Mouse (Mus musculus) intestine, embryonic 15.5 days (tissue): ENCODE measurements around the gene Hccs. TPM values are rescaled to one million over a fixed set of nuclear protein-coding genes. Genes with fewer than 3 reads are reported as not detected.
"Not testable (repeated sequence)": the region's sequence is repeated elsewhere in the genome, so short reads cannot be mapped to it uniquely, and the experiment has no call there.

Experiments used
- ATAC-seq: fragments of 200-750 bp; cut with Nextera tagmentation; 2 replicates; pipeline ENCODE4 v1.8.0; 2017; ENCODE audit warnings: moderate TSS enrichment, moderate library complexity
- H3K27ac ChIP-seq: fragments of 300-500 bp; sonication (generic); 2 replicates; pipeline ENCODE4 v1.5.1; 2015; ENCODE audit warnings: mild to moderate bottlenecking, inconsistent platforms
- H3K27me3 ChIP-seq: fragments of 300-500 bp; sonication (generic); replicated peaks from 2 replicates; pipeline ENCODE4 v1.6.1; 2015; ENCODE audit warnings: inconsistent platforms
- H3K36me3 ChIP-seq: fragments of 300-500 bp; sonication (generic); 2 replicates; pipeline ENCODE4 v1.6.1; 2015; ENCODE audit warnings: inconsistent platforms
- H3K4me1 ChIP-seq: fragments of 300-500 bp; sonication (generic); replicated peaks from 2 replicates; pipeline ENCODE4 v1.6.1; 2015; ENCODE audit warnings: inconsistent platforms
- H3K4me2 ChIP-seq: fragments of 300-500 bp; sonication (generic); replicated peaks from 2 replicates; pipeline ENCODE4 v1.6.1; 2015; ENCODE audit warnings: mild to moderate bottlenecking, inconsistent platforms
- H3K4me3 ChIP-seq: fragments of 300-500 bp; sonication (generic); replicated peaks from 2 replicates; pipeline ENCODE4 v1.5.1; 2015; ENCODE audit warnings: inconsistent platforms
- H3K9ac ChIP-seq: fragments of 300-500 bp; sonication (generic); 2 replicates; pipeline ENCODE4 v1.6.1; 2015; ENCODE audit warnings: inconsistent platforms
- H3K9me3 ChIP-seq: fragments of 300-500 bp; sonication (generic); 2 replicates; pipeline ENCODE4 v1.6.1; 2016; ENCODE audit warnings: inconsistent platforms
- WGBS: fragments of 180-500 bp; shearing (Covaris S2); methylation state at CpG from one replicate; pipeline ENCODE4 v1.1.7; 2015; 5-methylcytosine and 5-hydroxymethylcytosine counted together
- polyA plus RNA-seq: library from polyadenylated mRNA; unstranded; fragments of >200 nt; fragmentation: Nextera tagmentation; extraction: Ambion mirVana; gene quantifications from 2 replicates; pipeline ENCODE4 v1.2.1, GENCODE M21; 2015

Hccs gene
- 31.2 and 35.1 TPM in 2 replicates for polyA plus RNA-seq

DNA sequence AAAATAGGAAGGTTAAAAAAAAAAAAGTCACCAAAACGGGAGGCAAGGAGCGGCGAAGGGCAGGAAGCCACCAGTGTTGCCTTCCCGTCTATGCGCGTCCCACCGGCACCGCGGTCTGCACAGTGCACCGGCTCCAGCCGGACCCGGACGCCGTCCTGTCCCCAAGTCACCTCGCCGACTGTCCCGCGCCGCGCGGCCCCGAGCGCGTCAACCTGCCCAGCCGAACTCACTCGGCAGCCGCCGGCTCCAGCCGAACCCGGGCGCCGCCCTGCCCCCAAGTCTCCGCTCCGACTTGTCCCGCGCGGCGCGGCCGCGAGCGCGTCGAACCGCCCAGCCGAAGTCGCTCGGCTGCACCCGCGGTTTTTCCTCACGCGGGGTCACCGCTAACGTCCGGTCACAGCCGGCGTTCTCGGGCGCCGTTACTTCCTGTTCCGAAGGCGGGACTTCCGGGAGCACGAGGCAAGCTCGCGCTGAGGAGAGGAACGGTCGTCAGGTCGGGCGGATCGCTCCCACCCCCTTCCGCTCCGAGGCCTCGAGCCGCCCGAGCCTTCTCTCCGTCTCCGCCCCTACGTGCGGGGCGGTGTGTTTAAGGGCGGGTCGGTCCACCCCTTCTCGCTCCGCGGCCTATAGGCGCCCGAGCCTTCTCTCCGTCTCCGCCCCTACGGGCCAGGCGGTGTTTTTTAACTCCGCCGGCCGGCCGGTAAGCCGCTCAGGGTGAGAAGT lies at the start of gene Hccs:
Hccs (minus strand) TSS at position 428 of the 723 bp plus-strand sequence.
- H3K9ac ChIP-seq: peak within 1 kb of the TSS; percentile 60
- peak within 1 kb of the TSS; percentile 83 for H3K27ac ChIP-seq
- ATAC-seq: peak; percentile 100
- 19% methylated on average over 97 of the region's 97 CpGs for WGBS
- peak within 1 kb of the TSS; percentile 56 for H3K4me2 ChIP-seq
- H3K9me3 ChIP-seq: no peaks in the 10 kb centered on the region
- H3K36me3 ChIP-seq: no peaks in the 10 kb centered on the region
- peak within 1 kb of the TSS; percentile 56 for H3K4me3 ChIP-seq
- no peaks in the 10 kb centered on the region for H3K4me1 ChIP-seq
- H3K27me3 ChIP-seq: no peaks in the 10 kb centered on the region

DNA sequence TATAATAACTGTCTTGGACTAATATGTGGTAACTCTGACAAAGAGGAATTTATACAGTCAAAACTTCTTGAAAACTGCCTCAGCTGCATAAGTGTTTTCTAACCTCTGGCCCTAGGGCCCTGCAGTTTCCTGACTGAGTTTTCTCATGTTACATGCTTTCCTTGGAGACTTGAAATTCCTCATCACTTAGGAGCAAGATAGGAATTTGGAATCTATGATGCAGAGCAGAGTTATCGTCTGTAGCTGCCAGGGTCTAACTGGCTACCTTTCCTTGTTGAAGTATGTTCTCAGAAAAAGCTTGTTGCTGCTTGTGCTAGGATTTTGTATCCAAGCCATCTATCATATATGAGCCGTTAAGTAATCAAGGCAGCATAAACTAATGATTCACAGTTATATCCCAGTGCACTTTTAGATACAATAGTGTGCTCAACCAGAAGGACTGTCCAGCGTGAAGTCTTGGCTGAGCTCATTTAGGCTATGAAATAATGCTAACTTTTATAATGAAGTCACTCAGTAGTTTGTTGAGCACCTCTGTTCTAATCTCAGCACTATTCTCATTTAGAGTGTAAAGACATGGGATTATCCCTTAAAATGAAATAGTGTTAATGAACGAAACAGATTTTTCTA lies 37.1 kb upstream of the Hccs start:
- WGBS: 65% methylated on average over 4 of the region's 4 CpGs
- Histone ChIP-seq H3K9me3 (no peaks in the 10 kb centered on the region), H3K4me2 (no peak overlapping the region), H3K4me3 (no peak overlapping the region), H3K36me3 (no peaks in the 10 kb centered on the region), H3K27me3 (no peaks in the 10 kb centered on the region), H3K9ac (no peak overlapping the region), H3K4me1 (no peaks in the 10 kb centered on the region), H3K27ac (no peak overlapping the region)
- no peak for ATAC-seq

DNA sequence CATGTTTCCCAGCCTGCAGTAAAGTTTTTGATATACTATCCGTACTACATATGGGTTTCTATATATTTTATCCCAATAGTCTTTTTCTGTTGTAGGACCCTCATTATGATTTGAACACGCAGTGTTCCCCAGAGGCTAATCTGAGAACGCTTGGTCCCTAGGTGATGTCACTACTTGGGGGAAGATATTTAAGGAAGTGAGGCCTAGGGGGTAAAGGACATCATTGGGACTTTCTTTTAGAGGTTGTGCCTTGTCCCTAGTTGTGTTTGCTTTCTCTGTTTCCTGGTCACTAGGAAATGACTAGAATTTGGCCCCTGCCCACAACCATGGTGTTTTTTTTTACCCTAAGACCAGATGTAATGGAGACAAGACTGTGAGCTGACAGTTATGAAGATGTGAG lies 18.0 kb upstream of the Hccs start:
- 78% methylated on average over 3 of the region's 3 CpGs for WGBS
- H3K27ac ChIP-seq: no peak overlapping the region
- H3K36me3 ChIP-seq: no peaks in the 10 kb centered on the region
- no peak for ATAC-seq
- no peaks in the 10 kb centered on the region for H3K27me3 ChIP-seq
- no peak overlapping the region for H3K4me2 ChIP-seq
- no peaks in the 10 kb centered on the region for H3K9me3 ChIP-seq
- no peak overlapping the region for H3K4me3 ChIP-seq
- H3K9ac ChIP-seq: no peak overlapping the region
- no peaks in the 10 kb centered on the region for H3K4me1 ChIP-seq

DNA sequence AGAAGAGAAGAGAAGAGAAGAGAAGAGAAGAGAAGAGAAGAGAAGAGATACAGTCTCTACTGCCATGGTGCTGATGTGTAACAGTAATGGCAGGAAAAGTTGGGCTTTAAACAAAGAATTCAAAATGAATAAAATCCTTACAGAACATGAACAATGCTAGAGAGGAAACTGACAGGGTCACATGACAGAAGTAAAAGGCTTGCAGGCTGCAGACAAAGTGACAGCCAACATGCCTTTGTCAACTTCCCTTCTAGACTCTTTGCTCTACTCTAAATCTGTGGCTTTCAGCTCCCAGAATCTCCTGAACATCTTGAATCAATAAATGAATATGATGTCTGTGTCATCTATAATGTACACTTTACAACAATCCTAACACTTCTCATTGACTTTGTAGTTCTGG lies 17.4 kb upstream of the Hccs start:
- no peak overlapping the region for H3K4me2 ChIP-seq
- H3K9ac ChIP-seq: no peak overlapping the region
- H3K27ac ChIP-seq: no peak overlapping the region
- H3K36me3 ChIP-seq: no peaks in the 10 kb centered on the region
- no peak overlapping the region for H3K4me3 ChIP-seq
- H3K27me3 ChIP-seq: no peaks in the 10 kb centered on the region
- no peak for ATAC-seq
- no peaks in the 10 kb centered on the region for H3K4me1 ChIP-seq
- H3K9me3 ChIP-seq: no peaks in the 10 kb centered on the region

DNA sequence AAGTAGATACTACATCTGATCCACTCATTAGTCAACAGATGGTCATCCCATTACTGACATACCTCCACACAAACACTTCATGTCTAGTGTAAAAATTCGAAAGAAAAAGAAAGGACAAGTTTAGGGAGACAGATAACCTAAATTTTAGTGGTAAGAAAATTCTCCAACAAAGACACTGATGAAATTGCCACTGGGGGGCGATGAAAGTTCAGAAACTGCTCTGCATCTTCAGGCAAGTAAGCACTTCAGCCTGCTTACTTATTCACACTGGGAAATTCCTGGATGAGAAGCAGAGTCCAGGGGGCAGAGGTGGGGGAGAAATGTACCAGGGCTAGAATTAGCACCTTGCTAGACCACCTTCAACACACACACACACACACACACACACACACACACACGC lies 12.1 kb upstream of the Hccs start:
- Histone ChIP-seq H3K27ac (no peak overlapping the region), H3K4me1 (no peaks in the 10 kb centered on the region), H3K4me3 (no peak overlapping the region), H3K27me3 (no peaks in the 10 kb centered on the region), H3K9ac (no peak overlapping the region), H3K9me3 (no peaks in the 10 kb centered on the region), H3K4me2 (no peak overlapping the region), H3K36me3 (no peaks in the 10 kb centered on the region)
- 0 out of 2 replicates have a peak, but pooled peaks have one; percentile 49 for ATAC-seq
- WGBS: 29% methylated on average over 3 of the region's 3 CpGs

DNA sequence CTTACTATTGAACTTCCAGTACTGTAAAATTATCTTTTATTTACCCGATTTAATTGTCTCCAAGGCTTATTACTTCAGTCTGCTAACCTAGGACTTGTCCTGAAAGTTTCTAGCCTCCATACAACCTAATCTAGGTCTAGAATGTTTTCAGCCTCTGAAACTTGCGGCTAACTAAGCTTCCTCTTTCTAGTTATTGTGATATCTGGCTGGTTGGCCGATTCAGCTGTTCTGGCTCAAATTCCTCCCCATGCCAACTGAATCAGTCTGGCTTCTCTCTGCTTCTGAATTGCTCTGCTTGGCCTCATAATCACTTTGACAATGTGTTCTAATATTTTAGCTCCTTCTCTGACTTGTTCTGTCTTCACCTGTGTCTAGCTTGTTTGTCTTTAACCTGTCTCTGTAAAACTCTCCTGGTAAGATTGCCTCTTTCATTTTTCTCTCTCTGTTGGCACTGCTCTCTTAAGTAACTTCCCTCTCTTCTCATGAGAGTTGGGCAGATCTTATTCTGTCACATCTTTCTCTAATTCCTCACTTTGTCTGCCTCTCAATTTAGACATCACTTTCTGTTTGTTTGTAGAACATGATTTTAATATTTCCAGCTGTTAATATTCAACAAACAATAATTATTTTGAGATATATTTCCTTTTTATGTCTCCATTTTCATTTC lies 5.9 kb upstream of the Hccs start:
- no peak overlapping the region for H3K4me3 ChIP-seq
- no peaks in the 10 kb centered on the region for H3K36me3 ChIP-seq
- ATAC-seq: no peak
- H3K4me1 ChIP-seq: no peaks in the 10 kb centered on the region
- no peak overlapping the region for H3K4me2 ChIP-seq
- H3K27me3 ChIP-seq: no peaks in the 10 kb centered on the region
- 82% methylated on average over 3 of the region's 3 CpGs for WGBS
- no peak overlapping the region for H3K27ac ChIP-seq
- no peak overlapping the region for H3K9ac ChIP-seq
- no peaks in the 10 kb centered on the region for H3K9me3 ChIP-seq

DNA sequence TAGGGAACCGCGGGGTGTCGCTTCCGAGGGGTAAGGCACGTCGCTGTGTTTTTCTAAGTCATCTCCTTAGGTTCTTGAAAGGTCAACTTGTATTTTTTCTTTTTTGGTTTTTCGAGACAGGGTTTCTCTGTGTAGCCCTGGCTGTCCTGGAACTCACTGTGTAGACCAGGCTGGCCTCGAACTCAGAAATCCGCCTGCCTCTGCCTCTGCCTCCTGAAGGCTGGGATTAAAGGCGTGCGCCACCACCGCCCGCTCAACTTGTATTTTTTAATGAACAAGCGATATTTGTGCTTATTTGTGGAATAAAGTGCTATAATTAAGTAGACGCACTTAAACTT lies 465 bp upstream of the Hccs start:
- not testable (repeated sequence) for H3K9me3 ChIP-seq, H3K9ac ChIP-seq, H3K27ac ChIP-seq, H3K27me3 ChIP-seq, ATAC-seq, H3K36me3 ChIP-seq, H3K4me1 ChIP-seq
- WGBS: 41% methylated on average over 15 of the region's 15 CpGs
- H3K4me2 ChIP-seq: peak overlapping the region; percentile 38
- H3K4me3 ChIP-seq: peak overlapping the region; percentile 56

DNA sequence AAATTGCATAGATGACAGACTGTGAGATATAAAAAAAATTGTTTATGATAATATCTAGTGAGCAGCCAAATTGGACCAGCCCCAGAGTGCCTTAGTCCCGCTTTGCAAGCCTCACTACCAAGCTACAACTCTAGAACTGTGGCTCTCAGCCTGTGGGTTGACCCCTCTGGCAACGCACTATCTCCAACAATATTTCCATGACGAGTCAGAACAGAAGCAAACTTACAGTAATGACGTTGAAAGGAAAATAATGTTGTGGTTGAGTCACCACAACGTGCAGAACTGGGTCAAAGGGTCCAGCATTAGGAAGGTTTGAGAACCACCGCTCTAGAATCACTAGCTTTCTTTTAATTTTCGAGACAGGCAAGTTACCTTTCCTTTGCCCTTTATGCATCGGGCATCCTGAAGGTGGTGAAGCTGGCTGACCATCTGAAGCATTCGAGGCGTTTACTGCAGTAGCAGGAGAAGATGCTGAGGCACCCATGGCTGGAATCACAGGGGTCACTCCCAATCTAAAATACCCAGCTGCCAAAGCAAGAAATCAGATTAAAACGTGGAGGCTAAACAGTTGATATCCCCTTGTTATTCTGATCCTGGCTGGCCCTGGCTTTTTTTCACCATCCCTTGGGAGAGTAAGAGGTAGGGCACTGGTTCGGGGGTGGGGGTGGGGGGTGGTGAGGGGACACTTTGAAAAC lies 959 bp downstream of the Hccs start:
- Histone ChIP-seq H3K27ac (no peak overlapping the region), H3K4me3 (peak overlapping the region; percentile 56), H3K27me3 (no peaks in the 10 kb centered on the region), H3K9ac (peak overlapping the region; percentile 60), H3K36me3 (no peaks in the 10 kb centered on the region), H3K4me2 (peak overlapping the region; percentile 56), H3K9me3 (no peaks in the 10 kb centered on the region), H3K4me1 (no peaks in the 10 kb centered on the region)
- ATAC-seq: no peak
- 48% methylated on average over 12 of the region's 12 CpGs for WGBS

DNA sequence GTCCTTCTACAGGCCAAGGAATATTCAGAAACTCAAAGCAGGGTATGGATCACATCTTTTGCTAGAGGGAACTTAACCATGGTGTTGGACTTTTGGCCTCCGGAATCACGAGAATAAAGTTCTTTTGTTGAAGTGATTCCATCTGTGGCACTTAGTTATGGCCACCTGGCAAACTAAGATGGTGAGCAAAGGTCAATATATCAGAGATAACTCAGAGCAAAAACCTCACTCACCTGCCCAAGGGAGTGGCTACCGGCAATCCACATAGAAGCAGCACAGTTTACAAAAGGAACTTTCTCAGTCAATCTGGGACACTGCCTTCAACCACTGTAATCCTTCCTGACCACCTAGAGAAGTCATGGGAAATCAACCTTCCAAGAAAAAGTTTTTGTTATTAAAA lies 11.6 kb downstream of the Hccs start:
- H3K4me2 ChIP-seq: no peak overlapping the region
- 73% methylated on average over 3 of the region's 3 CpGs for WGBS
- no peaks in the 10 kb centered on the region for H3K4me1 ChIP-seq
- H3K27me3 ChIP-seq: no peaks in the 10 kb centered on the region
- no peaks in the 10 kb centered on the region for H3K36me3 ChIP-seq
- no peak overlapping the region for H3K4me3 ChIP-seq
- no peaks in the 10 kb centered on the region for H3K9me3 ChIP-seq
- H3K9ac ChIP-seq: no peak overlapping the region
- no peak overlapping the region for H3K27ac ChIP-seq
- ATAC-seq: peak; percentile 88

DNA sequence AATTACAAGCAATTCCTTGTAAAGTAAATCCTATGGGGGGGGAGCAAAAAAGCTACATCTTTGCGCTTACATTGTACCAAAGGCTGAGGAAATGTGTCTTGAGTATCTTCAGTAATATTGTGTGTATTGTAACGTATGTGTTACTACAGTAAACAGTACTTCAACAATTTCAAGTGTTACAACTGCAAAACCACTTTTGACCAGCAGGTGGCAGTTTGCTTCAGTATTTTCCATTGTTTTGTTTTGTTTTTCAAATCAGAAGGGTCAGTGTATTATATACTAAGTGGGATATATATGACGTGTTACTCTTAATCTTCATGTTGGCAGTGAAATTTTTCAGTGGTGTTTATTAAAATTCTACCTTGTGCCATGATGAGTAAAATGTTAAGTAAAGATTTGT lies 16.2 kb downstream of the Hccs start:
- 44% methylated on average over 3 of the region's 3 CpGs for WGBS
- no peaks in the 10 kb centered on the region for H3K27me3 ChIP-seq
- no peak overlapping the region for H3K27ac ChIP-seq
- H3K4me3 ChIP-seq: no peak overlapping the region
- H3K9me3 ChIP-seq: no peaks in the 10 kb centered on the region
- no peak overlapping the region for H3K9ac ChIP-seq
- no peaks in the 10 kb centered on the region for H3K4me1 ChIP-seq
- no peak overlapping the region for H3K4me2 ChIP-seq
- H3K36me3 ChIP-seq: no peaks in the 10 kb centered on the region
- ATAC-seq: no peak

DNA sequence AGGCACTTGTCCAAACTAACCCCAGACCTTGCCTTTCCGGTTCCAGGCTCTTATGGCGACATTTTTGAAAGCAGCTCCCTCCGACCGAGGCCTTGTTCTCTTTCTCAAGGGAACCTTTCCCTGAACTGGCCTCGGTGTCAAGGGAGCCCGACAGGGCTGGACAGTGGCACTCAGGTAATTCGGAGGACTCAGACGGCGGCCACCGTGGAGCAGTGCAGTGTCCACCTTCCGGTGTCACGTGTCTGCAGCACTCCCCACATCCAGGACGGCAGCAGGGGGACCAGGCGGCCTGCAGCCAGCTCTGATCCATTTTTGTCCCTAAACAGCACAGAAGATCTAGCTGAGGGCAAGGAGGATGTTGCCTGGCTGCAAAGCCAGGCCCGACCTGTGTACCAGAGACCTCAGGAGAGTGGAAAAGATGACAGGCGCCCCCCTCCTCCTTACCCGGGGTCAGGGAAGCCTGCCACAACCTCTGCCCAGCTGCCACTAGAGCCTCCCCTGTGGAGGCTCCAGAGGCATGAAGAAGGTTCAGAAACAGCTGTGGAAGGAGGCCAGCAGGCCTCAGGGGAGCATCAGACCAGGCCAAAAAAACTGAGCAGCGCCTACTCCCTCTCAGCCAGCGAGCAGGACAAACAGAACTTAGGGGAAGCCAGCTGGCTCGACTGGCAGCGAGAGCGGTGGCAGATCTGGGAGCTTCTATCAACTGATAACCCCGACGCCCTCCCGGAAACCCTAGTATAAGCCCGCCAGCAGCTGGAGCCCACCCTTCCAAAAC lies 17.7 kb downstream of the Hccs start:
- Histone ChIP-seq H3K4me1 (no peaks in the 10 kb centered on the region), H3K27ac (no peak overlapping the region), H3K9me3 (no peaks in the 10 kb centered on the region), H3K36me3 (no peaks in the 10 kb centered on the region), H3K27me3 (no peaks in the 10 kb centered on the region), H3K9ac (no peak overlapping the region), H3K4me3 (no peak overlapping the region), H3K4me2 (no peak overlapping the region)
- no peak for ATAC-seq
- 70% methylated on average over 26 of the region's 26 CpGs for WGBS

DNA sequence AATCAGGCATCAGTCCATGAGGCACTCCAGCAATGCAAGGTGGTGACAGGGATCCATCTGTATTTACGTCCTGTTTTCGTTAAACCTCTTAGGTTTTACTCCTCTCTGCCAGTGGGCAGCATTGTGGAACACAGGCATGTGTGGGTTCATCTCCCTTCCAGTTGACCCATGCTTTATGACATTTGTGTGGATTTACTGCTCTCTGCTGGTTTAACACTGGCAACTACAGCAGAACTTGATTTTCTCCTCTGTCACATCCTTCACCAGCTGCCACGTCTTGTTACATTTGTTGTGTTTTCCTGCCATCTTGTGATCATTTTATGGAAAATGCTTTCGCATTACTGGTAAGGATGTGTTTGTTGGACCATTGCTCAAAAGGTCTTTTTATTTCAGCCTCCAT lies 20.6 kb downstream of the Hccs start:
- H3K9me3 ChIP-seq: no peaks in the 10 kb centered on the region
- H3K4me3 ChIP-seq: no peak overlapping the region
- H3K36me3 ChIP-seq: no peaks in the 10 kb centered on the region
- H3K27ac ChIP-seq: no peak overlapping the region
- no peaks in the 10 kb centered on the region for H3K4me1 ChIP-seq
- 63% methylated on average over 4 of the region's 4 CpGs for WGBS
- no peak overlapping the region for H3K9ac ChIP-seq
- no peak for ATAC-seq
- no peaks in the 10 kb centered on the region for H3K27me3 ChIP-seq
- H3K4me2 ChIP-seq: no peak overlapping the region
